Mouse (Mus musculus) lung, embryonic 16.5 days (tissue): ENCODE measurements around the gene Tnks1bp1. TPM values are rescaled to one million over a fixed set of nuclear protein-coding genes. Genes with fewer than 3 reads are reported as not detected.

ENCODE experiments used
- ATAC-seq: fragments of 200-750 bp; cut with Nextera tagmentation; 2 replicates; pipeline ENCODE4 v1.8.0; 2017; ENCODE audit warnings: low read depth, mild to moderate bottlenecking, moderate library complexity
- H3K27ac ChIP-seq: fragments of 300-500 bp; sonication (generic); 2 replicates; pipeline ENCODE4 v1.5.1; 2014; ENCODE audit warnings: mild to moderate bottlenecking, control low read depth, low read length
- H3K27me3 ChIP-seq: fragments of 300-500 bp; sonication (generic); 2 replicates; pipeline ENCODE4 v1.6.1; 2014; ENCODE audit warnings: low read depth, low read length, mixed read lengths; ENCODE audit not compliant: control insufficient read depth, insufficient read depth
- H3K36me3 ChIP-seq: fragments of 300-500 bp; sonication (generic); 2 replicates; pipeline ENCODE4 v1.6.1; 2014; ENCODE audit warnings: low read length; ENCODE audit not compliant: control insufficient read depth, insufficient read depth
- H3K4me1 ChIP-seq: fragments of 300-500 bp; sonication (generic); replicated peaks from 2 replicates; pipeline ENCODE4 v1.6.1; 2014; ENCODE audit warnings: low read length, mixed read lengths; ENCODE audit not compliant: control insufficient read depth, insufficient read depth
- H3K4me2 ChIP-seq: fragments of 300-500 bp; sonication (generic); 2 replicates; pipeline ENCODE4 v1.6.1; 2014; ENCODE audit warnings: low read depth, low read length, control low read depth
- H3K4me3 ChIP-seq: fragments of 300-500 bp; sonication (generic); 2 replicates; pipeline ENCODE4 v1.5.1; 2014; ENCODE audit warnings: mild to moderate bottlenecking, low read length, control low read depth
- H3K9ac ChIP-seq: fragments of 300-500 bp; sonication (generic); 2 replicates; pipeline ENCODE4 v1.6.1; 2014; ENCODE audit warnings: low read length, control low read depth
- H3K9me3 ChIP-seq: fragments of 300-500 bp; sonication (generic); 2 replicates; pipeline ENCODE4 v1.6.1; 2016; ENCODE audit warnings: low read length; ENCODE audit not compliant: control insufficient read depth
- whole genome bisulfite sequencing: fragments of 180-500 bp; shearing (Covaris S2); extraction: QIAGEN DNeasy Blood & Tissue Kit; methylation state at CpG from one replicate; pipeline ENCODE4 v1.1.7; 2014; 5-methylcytosine and 5-hydroxymethylcytosine counted together
- polyA plus RNA-seq: library from polyadenylated mRNA; unstranded; fragments of >200 nt; fragmentation: Nextera tagmentation; extraction: Ambion mirVana; gene quantifications from 2 replicates; pipeline ENCODE4 v1.2.1, GENCODE M21; 2015

Tnks1bp1 gene
- polyA plus RNA-seq, 1 experiment from 2014 or later, result 65.8 TPM

DNA sequence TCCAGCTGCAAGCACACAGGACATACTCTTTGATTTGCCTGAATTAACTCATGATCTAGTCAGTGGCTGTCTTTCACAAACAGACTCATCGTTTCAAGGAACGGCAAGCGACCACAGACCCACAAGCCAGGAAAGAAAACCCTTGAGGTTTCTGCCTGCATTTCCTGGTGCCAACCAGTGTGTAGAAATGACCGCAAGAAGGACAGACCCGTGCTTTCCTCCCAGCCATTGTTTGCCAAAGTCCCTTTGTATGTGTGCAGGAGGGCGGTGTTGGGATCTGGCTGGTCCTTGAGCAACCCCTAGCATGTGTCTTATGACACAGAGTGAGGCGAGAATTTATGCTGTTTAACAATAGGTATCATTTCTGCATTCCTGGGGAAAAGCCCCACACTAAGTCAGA, 13.7 kb upstream of the Tnks1bp1 start:
- Histone ChIP-seq H3K36me3 (peaks cover 4% of the 10 kb centered on the region; the same call in 1 of the 2 replicates), H3K27me3 (no peaks in the 10 kb centered on the region), H3K4me1 (peaks cover 13% of the 10 kb centered on the region), H3K9ac (no peak overlapping the region), H3K27ac (no peak overlapping the region), H3K4me3 (no peak overlapping the region), H3K9me3 (no peaks in the 10 kb centered on the region), H3K4me2 (no peak overlapping the region)
- ATAC-seq, result no peak
- 77% methylated on average over 7 of the region's 7 CpGs for WGBS

DNA sequence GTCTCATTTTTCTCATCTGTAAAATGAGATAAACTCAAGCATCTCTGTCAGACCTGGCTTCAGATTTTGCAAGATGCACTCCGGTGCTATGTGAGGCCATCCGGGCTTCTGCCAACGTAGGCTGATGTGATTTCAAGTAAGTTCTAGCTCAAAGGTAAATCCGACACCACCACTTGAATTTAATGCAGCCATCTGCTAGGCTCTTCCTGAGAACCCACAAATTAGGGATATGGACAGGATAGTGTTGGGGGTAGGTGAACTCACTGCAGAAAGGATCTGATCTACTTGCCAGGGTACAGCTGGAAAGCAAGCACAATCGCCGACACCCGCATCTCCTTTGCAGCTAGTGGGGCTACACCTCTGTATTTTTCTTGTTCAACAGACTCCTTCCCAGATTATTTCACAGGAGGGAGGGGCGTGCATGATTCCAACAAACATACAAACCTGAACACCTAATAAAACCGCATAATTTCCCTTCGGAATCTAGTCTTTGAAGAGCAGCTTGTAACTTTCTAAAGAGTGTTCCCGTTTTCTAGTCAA, 11.2 kb upstream of the Tnks1bp1 start:
- Histone ChIP-seq H3K27me3 (no peaks in the 10 kb centered on the region), H3K9me3 (no peaks in the 10 kb centered on the region), H3K4me3 (peak overlapping the region; percentile 68), H3K27ac (peak overlapping the region; percentile 40; the same call in 1 of the 2 replicates), H3K9ac (peak overlapping the region; percentile 94), H3K36me3 (peaks cover 26% of the 10 kb centered on the region), H3K4me2 (peak overlapping the region; percentile 81), H3K4me1 (peaks cover 13% of the 10 kb centered on the region)
- WGBS, result 6% methylated on average over 11 of the region's 11 CpGs
- ATAC-seq, result peak; percentile 42

DNA sequence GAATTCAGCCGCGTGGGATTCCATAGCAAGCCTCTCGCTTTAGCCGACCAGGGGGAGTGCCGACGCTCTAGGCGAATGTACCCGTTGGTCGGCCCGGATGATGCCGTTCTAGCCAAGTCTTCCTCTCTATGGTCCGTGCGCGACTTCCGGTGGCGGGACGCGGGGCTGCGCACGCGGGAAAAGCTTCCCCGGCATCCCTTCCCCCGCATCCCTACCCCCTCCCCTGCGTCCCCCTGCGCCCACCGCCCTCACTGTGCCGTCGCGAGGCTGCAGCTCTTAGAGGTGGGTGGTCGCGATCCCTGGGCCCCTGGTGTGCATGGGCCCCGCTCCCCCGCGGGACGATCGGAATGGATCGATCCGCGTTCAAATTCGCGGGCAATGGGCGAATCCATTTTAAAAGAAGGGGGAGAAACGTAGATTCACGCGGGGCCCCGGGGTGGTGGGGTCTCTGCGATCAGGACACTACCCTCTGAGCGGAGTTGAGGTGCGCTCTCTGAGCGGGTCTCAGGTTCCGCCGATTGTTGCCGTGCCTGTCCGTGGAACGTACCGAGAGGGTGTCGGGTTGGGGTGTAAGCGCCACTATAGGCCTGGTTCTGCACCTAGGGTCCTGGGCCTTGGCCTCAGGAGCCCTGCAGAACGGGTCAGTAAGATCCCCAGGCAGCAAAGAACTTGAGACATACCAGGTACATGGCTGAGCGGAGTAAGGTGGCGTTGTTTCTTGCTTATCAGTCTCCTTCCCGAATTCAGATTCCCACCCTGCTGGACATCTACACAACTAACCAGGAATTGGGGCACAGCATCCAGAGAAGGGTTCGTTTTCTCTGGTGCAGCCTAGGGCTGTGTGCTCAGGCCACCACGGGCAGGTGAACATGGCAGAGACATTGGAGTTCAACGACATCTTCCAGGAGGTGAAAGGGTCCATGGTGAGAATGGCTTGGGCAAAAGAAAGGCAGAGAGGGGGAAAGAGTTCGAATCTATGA, 10.5 kb upstream of the Tnks1bp1 start, which contains the start of the genes Ssrp1 and P2rx3:
Ssrp1 (plus strand) TSS at position 188 of the 980 bp plus-strand sequence.
P2rx3 (minus strand) TSS at position 416 of the 980 bp plus-strand sequence.
- Histone ChIP-seq H3K27me3 (no peaks in the 10 kb centered on the region), H3K9ac (peak within 1 kb of the TSS; percentile 94), H3K4me2 (peak within 1 kb of the TSS; percentile 81), H3K27ac (peak within 1 kb of the TSS; percentile 72), H3K4me1 (peaks cover 13% of the 10 kb centered on the region), H3K36me3 (peaks cover 31% of the 10 kb centered on the region), H3K4me3 (peak within 1 kb of the TSS; percentile 68), H3K9me3 (no peaks in the 10 kb centered on the region)
- under 1% methylated on average over 63 of the region's 66 CpGs for WGBS
- ATAC-seq, result peak; percentile 96

DNA sequence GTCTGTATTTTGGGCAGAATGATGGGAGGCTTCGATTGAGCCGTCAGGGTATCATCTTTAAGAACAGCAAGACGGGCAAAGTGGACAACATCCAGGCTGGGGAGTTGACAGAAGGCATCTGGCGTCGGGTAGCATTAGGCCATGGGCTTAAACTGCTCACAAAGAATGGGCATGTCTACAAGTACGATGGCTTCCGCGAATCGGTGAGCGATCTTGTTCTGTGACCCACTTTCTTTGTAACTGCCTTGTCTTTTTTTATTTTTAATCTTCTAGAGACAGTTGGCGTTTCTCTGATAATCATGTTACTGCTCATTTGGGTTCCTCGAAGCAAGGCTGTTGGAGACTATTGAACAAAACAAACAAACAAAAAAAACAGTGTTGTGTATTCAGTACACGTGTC, 9.5 kb upstream of the Tnks1bp1 start:
- Histone ChIP-seq H3K27ac (no peak overlapping the region), H3K4me1 (peaks cover 13% of the 10 kb centered on the region), H3K27me3 (no peaks in the 10 kb centered on the region), H3K4me3 (peak overlapping the region; percentile 68), H3K36me3 (peaks cover 38% of the 10 kb centered on the region), H3K9ac (peak overlapping the region; percentile 94), H3K4me2 (peak overlapping the region; percentile 81), H3K9me3 (no peaks in the 10 kb centered on the region)
- ATAC-seq, result no peak
- 70% methylated on average over 13 of the region's 13 CpGs for WGBS

DNA sequence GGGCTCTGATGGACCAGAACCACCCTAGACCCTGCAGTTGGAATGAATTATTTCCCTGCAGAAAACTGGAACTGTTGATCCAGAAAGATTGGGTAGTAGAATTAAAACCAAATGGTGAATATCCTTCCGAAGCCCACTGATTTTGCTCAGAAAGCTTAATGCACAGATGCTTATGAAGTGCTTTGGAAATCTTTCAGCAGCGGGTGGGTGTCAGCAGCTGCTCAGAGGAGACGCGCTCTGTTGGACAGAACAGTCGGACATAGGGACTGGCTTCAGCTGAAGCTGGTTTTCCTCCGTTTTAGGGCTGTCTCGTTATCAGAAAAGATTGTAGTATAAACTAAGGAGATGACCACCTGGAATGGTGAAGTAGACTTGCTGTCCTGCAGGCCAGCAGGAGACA, 4.2 kb upstream of the Tnks1bp1 start:
- Histone ChIP-seq H3K27me3 (no peaks in the 10 kb centered on the region), H3K36me3 (peaks cover 55% of the 10 kb centered on the region), H3K27ac (no peak overlapping the region), H3K4me3 (no peak overlapping the region), H3K4me1 (peaks cover 10% of the 10 kb centered on the region), H3K9ac (no peak overlapping the region), H3K9me3 (no peaks in the 10 kb centered on the region), H3K4me2 (no peak overlapping the region)
- WGBS, result 90% methylated on average over 7 of the region's 7 CpGs
- no peak for ATAC-seq

DNA sequence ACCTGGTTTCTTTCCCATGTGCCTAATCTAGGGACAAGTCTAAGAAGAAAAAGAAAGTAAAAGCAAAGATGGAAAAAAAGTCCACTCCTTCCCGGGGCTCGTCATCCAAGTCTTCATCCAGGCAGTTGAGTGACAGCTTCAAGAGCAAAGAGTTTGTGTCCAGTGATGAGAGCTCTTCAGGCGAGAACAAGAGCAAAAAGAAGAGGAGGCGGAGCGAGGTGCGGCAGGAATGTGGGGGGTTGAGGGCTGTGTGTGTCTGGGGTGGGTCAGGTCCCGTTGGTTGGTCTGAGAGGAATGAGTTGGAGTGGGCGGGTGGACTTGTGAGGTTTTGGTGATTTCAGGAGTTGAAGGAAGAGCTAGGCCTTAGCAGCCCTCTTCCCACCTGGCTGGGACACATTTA, 1.6 kb upstream of the Tnks1bp1 start:
- Histone ChIP-seq H3K27me3 (no peaks in the 10 kb centered on the region), H3K4me3 (no peak overlapping the region), H3K4me1 (peaks cover 33% of the 10 kb centered on the region), H3K9me3 (no peaks in the 10 kb centered on the region), H3K4me2 (no peak overlapping the region), H3K9ac (no peak overlapping the region), H3K36me3 (peaks cover 33% of the 10 kb centered on the region), H3K27ac (no peak overlapping the region)
- no peak for ATAC-seq
- WGBS, result 57% methylated on average over 8 of the region's 8 CpGs

DNA sequence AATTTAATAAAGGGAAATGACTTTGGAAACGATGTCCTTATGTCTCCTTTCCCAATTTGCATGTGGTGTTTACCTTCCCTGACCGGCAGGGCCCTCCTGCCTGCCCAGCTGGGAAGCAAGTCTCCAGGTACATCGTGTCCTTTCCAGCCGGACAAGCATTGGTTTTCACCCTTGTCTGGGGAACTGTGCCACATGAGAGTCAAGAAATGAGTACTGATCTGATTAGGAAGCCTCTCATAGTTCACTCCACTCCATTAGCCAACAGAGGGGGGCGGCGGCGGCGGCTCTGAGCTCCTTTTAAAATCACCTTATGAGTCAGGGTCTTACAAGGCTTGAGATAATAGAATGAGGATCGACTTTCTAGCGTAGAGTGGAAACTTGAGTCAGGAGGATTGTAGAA, 741 bp upstream of the Tnks1bp1 start:
- Histone ChIP-seq H3K27ac (peak overlapping the region; percentile 97), H3K4me3 (peak overlapping the region; percentile 72), H3K27me3 (no peaks in the 10 kb centered on the region), H3K4me2 (peak overlapping the region; percentile 78), H3K36me3 (peaks cover 29% of the 10 kb centered on the region), H3K9ac (peak overlapping the region; percentile 80), H3K4me1 (peaks cover 42% of the 10 kb centered on the region), H3K9me3 (no peaks in the 10 kb centered on the region)
- 28% methylated on average over 10 of the region's 10 CpGs for WGBS
- ATAC-seq, result no peak

DNA sequence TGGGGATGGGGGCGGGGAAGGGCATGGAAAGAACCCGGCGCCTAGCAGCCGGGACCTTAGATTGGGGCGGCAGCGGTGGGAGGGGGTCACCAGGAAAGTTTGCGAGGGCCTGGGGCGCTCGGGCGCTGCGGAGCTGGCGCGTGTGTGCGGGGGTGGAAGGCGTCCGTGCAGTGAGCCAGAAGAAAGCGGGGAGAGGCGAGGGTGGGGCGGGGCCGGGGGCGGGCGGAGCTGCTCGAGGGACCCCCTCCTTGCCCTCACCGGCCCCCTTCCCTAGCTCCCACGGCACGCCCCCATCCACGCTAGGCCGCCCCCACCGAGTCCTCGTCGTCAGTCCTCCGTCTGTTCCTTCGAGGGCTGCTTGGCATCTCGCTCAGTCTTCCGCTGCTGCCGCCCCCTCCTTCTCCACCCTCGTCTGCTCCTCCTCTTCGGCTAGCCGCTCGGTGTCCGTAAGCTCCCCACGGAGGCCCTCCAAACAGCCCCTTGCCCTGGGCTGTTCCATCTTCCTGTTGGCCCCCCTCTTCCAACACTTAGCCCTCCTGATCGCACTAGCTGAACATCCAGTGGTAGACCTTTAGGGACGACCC, 438 bp downstream of the Tnks1bp1 start:
- Histone ChIP-seq H3K27ac (peak overlapping the region; percentile 97), H3K9ac (peak overlapping the region; percentile 80), H3K27me3 (no peaks in the 10 kb centered on the region), H3K4me1 (peaks cover 46% of the 10 kb centered on the region), H3K4me2 (peak overlapping the region; percentile 78), H3K4me3 (peak overlapping the region; percentile 72), H3K9me3 (no peaks in the 10 kb centered on the region), H3K36me3 (peaks cover 30% of the 10 kb centered on the region)
- ATAC-seq, result peak; percentile 71
- WGBS, result under 1% methylated on average over 31 of the region's 44 CpGs

DNA sequence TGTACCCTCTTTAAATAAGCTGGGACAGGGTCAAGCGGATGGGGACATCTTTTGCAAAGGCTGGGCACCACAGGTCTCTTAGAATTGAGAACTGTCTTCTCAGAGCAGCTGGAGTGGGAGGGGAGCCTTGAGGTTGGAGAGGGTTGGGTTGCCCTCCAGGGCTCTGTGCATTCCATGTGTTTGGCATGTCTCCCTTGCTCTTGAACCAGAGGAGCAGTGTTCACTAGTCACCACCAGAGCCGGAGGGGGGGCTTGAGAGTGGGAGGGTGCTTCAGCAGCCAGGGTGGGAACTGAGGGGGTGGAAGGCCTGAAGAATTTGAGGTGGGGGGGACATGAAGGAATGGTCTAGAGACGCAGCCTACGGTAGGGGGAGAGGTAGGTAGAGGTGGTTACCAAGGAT, 1.5 kb downstream of the Tnks1bp1 start:
- no peak for ATAC-seq
- H3K4me1 ChIP-seq, result peaks cover 46% of the 10 kb centered on the region
- H3K9me3 ChIP-seq, result no peaks in the 10 kb centered on the region
- peak overlapping the region; percentile 97 for H3K27ac ChIP-seq
- H3K4me3 ChIP-seq, result peak overlapping the region; percentile 72
- WGBS, result 46% methylated on average over 4 of the region's 4 CpGs
- peak overlapping the region; percentile 78 for H3K4me2 ChIP-seq
- H3K27me3 ChIP-seq, result no peaks in the 10 kb centered on the region
- peaks cover 26% of the 10 kb centered on the region for H3K36me3 ChIP-seq
- H3K9ac ChIP-seq, result peak overlapping the region; percentile 80; the same call in 1 of the 2 replicates
